Mouse (Mus musculus) MEL (cell line): ENCODE results near the gene Vwf.

Source experiments
- CTCF ChIP-seq, 3 experiments: IDR thresholded peaks in 2 of 3; conservative IDR thresholded peaks in 1 of 3; 2 replicates each; pipeline ENCODE4 v1.5.1; 2011 to 2012; ENCODE audit warnings: low read length in 3 of 3, low read depth in 2 of 3, mild to moderate bottlenecking in 2 of 3, improper control_type of control experiment in 1 of 3, inconsistent platforms in 1 of 3, mixed read lengths in 1 of 3, moderate library complexity in 1 of 3; ENCODE audit not compliant: control insufficient read depth in 1 of 3, insufficient read depth in 1 of 3, poor library complexity in 1 of 3, severe bottlenecking in 1 of 3
- MAZ ChIP-seq: IDR thresholded peaks from 2 replicates; pipeline ENCODE4 v1.6.1; 2012; ENCODE audit warnings: low read depth, mild to moderate bottlenecking, inconsistent platforms, low read length, improper control_type of control experiment
- UBTF ChIP-seq: IDR thresholded peaks from 2 replicates; pipeline ENCODE4 v1.6.1; 2012; ENCODE audit warnings: low read depth, mild to moderate bottlenecking, inconsistent platforms, low read length, improper control_type of control experiment, moderate library complexity, borderline replicate concordance; ENCODE audit not compliant: insufficient read depth

- TF ChIP-seq UBTF (no peak), CTCF (IDR thresholded peaks at IDR 0.05 in 2 of 3, conservative IDR thresholded peaks at IDR 0.05 in 1 of 3; ENCODE audit: control insufficient read depth in 1 of 3, insufficient read depth in 1 of 3, low read depth in 2 of 3, low read length in 3 of 3, poor library complexity in 1 of 3, severe bottlenecking in 1 of 3) (no peak), MAZ (no peak)
Measured at GRCm38 (mm10) chr6:125579864-125580263, 33.3 kb downstream of the Vwf start.
